Mouse (Mus musculus) kidney, embryonic 14.5 days (tissue): Measurements from ENCODE around the gene Abi3bp. TPM values are rescaled to one million over a fixed set of nuclear protein-coding genes. Genes with fewer than 3 reads are reported as not detected.

Experiments used
- ATAC-seq: fragments of 200-750 bp; cut with Nextera tagmentation; 2 replicates; pipeline ENCODE4 v1.8.0; 2017; ENCODE audit warnings: moderate number of reproducible peaks, mild to moderate bottlenecking, moderate TSS enrichment, moderate library complexity; ENCODE audit not compliant: low FRiP score, low TSS enrichment
- H3K27ac ChIP-seq: fragments of 300-500 bp; sonication (generic); 2 replicates; pipeline ENCODE4 v1.5.1; 2014; ENCODE audit warnings: low read depth, mild to moderate bottlenecking, low read length, moderate library complexity, mixed read lengths
- H3K27me3 ChIP-seq: fragments of 300-500 bp; sonication (generic); 2 replicates; pipeline ENCODE4 v1.6.1; 2014; ENCODE audit warnings: mild to moderate bottlenecking, low read length; ENCODE audit not compliant: control insufficient read depth, insufficient read depth
- H3K36me3 ChIP-seq: fragments of 300-500 bp; sonication (generic); 2 replicates; pipeline ENCODE4 v1.6.1; 2014; ENCODE audit warnings: low read length, mixed read lengths; ENCODE audit not compliant: control insufficient read depth, insufficient read depth
- H3K4me1 ChIP-seq: fragments of 300-500 bp; sonication (generic); 2 replicates; pipeline ENCODE4 v1.6.1; 2014; ENCODE audit warnings: low read length, mixed read lengths; ENCODE audit not compliant: control insufficient read depth, insufficient read depth
- H3K4me2 ChIP-seq: fragments of 300-500 bp; sonication (generic); replicated peaks from 2 replicates; pipeline ENCODE4 v1.6.1; 2014; ENCODE audit warnings: low read depth, mild to moderate bottlenecking, low read length
- H3K4me3 ChIP-seq: fragments of 300-500 bp; sonication (generic); 2 replicates; pipeline ENCODE4 v1.5.1; 2014; ENCODE audit warnings: mild to moderate bottlenecking, low read length
- H3K9ac ChIP-seq: fragments of 300-500 bp; sonication (generic); 2 replicates; pipeline ENCODE4 v1.6.1; 2014; ENCODE audit warnings: low read depth, mild to moderate bottlenecking, low read length, moderate library complexity
- H3K9me3 ChIP-seq: fragments of 300-500 bp; sonication (generic); 2 replicates; pipeline ENCODE4 v1.6.1; 2016; ENCODE audit warnings: low read length; ENCODE audit not compliant: control insufficient read depth
- WGBS: fragments of 180-500 bp; shearing (Covaris S2); extraction: QIAGEN DNeasy Blood & Tissue Kit; methylation state at CpG from one replicate; pipeline ENCODE4 v1.1.7; 2014; 5-methylcytosine and 5-hydroxymethylcytosine counted together
- polyA plus RNA-seq: library from polyadenylated mRNA; unstranded; fragments of >200 nt; fragmentation: Nextera tagmentation; extraction: Ambion mirVana; gene quantifications from 2 replicates; pipeline ENCODE4 v1.2.1, GENCODE M21; 2014

The Abi3bp gene
- polyA plus RNA-seq, 1 experiment from 2014 or later, result 2.5 TPM

- Histone ChIP-seq H3K36me3 (no peaks in the 10 kb centered on the region), H3K9ac (no peak overlapping the region), H3K27ac (no peak overlapping the region), H3K9me3 (no peaks in the 10 kb centered on the region), H3K4me3 (no peak overlapping the region), H3K27me3 (no peaks in the 10 kb centered on the region), H3K4me2 (no peak overlapping the region), H3K4me1 (no peaks in the 10 kb centered on the region)
- 56% methylated on average over 3 of the region's 3 CpGs for WGBS
- ATAC-seq, result no peak
Observed at GRCm38 (mm10) chr16:56500441-56500840, 22.8 kb downstream of the Abi3bp start.

DNA sequence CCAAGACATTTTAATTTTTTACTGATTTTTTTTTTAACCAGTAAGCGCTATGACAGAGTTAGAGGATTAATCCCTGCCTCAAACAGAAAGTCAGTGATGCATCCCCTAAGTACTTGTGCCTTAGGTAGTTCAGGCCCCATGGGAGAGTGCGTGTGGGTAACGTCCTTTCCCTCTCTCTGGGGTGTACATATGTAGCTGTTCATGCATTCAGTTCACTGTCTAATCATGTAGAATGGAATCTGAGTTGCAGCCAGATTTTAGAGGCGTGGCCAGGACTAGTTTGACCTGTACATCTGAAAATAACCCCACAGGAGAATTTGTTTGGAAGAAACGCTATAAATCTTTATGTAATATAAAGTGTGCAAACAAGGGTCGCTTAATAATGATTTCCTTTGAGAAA lies 23.4 kb downstream of the Abi3bp start:
- Histone ChIP-seq H3K4me3 (no peak overlapping the region), H3K4me1 (no peaks in the 10 kb centered on the region), H3K36me3 (no peaks in the 10 kb centered on the region), H3K27ac (no peak overlapping the region), H3K4me2 (no peak overlapping the region), H3K27me3 (no peaks in the 10 kb centered on the region), H3K9me3 (no peaks in the 10 kb centered on the region), H3K9ac (no peak overlapping the region)
- 74% methylated on average over 6 of the region's 6 CpGs for WGBS
- ATAC-seq, result peak; percentile 69

DNA sequence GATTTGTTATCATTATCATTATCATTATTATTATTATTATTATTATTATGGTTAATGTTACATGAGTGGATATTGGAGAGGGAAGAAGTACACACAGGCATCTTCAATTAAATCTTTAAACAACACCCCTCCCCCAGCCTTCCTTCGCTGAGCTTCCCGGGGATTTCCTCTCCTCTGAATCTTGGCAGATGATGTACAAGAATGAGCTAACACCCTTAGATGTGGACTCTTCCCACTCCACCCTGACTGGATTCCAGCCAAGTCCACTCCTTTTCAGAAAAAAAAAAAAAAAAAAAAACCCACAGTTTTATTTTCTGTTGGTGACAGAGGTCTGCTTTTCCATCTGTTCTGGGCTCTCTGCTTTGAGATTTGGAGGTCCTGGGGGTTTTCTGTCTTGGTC lies 23.8 kb downstream of the Abi3bp start:
- no peaks in the 10 kb centered on the region for H3K27me3 ChIP-seq
- peak; percentile 73; the same call in 1 of the 2 replicates for ATAC-seq
- H3K4me1 ChIP-seq, result no peaks in the 10 kb centered on the region
- no peak overlapping the region for H3K9ac ChIP-seq
- 41% methylated on average over 2 of the region's 2 CpGs for WGBS
- H3K36me3 ChIP-seq, result no peaks in the 10 kb centered on the region
- H3K27ac ChIP-seq, result no peak overlapping the region
- H3K9me3 ChIP-seq, result no peaks in the 10 kb centered on the region
- no peak overlapping the region for H3K4me2 ChIP-seq
- H3K4me3 ChIP-seq, result no peak overlapping the region

DNA sequence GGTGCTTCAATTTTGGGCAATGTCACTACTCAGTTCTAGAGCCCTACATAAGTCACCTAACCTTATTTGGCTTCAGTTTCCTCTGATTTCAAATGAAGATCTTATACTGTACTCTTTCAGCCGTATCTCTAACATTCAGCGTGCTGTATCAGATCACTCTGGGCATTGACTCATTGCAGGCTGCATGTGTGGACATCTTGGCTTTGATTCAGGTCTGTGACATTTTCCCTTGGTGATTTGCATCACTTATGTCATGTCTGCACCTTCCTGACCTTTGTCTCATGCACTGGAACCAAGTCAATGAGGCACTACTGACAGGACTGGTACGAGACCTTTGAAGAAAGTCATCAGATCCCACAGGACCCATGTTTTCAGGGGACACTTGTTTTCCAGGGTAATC lies 24.5 kb downstream of the Abi3bp start:
- WGBS, result 75% methylated on average over 3 of the region's 3 CpGs
- Histone ChIP-seq H3K36me3 (no peaks in the 10 kb centered on the region), H3K4me3 (no peak overlapping the region), H3K9ac (no peak overlapping the region), H3K4me2 (no peak overlapping the region), H3K27me3 (no peaks in the 10 kb centered on the region), H3K9me3 (no peaks in the 10 kb centered on the region), H3K4me1 (no peaks in the 10 kb centered on the region), H3K27ac (no peak overlapping the region)
- no peak for ATAC-seq

DNA sequence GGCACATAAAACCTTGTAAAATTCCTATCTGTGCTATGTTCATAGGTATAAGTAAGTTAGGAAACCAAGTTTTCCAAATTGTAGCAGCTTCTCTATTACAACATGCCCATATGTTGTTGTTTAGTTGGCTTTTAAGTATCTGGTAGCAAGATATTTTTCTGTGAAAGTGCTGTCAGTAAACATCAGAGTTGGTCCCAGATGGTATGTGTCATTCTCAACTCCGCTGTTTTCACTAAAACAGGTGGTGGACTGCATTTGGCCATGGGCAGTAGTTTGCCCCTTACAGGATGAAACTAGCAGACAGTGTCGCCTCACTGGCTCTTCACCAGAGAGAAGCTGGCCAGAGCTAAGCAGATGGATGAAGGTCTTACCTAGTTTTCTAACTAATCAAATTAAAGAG lies 26.3 kb downstream of the Abi3bp start:
- no peak overlapping the region for H3K9ac ChIP-seq
- WGBS, result 85% methylated on average over 2 of the region's 2 CpGs
- no peak overlapping the region for H3K27ac ChIP-seq
- no peaks in the 10 kb centered on the region for H3K4me1 ChIP-seq
- no peak overlapping the region for H3K4me3 ChIP-seq
- ATAC-seq, result no peak
- H3K36me3 ChIP-seq, result no peaks in the 10 kb centered on the region
- no peak overlapping the region for H3K4me2 ChIP-seq
- no peaks in the 10 kb centered on the region for H3K27me3 ChIP-seq
- H3K9me3 ChIP-seq, result no peaks in the 10 kb centered on the region

- WGBS, result 92% methylated on average over 9 of the region's 9 CpGs
- H3K27ac ChIP-seq, result no peak overlapping the region
- no peaks in the 10 kb centered on the region for H3K27me3 ChIP-seq
Observed at GRCm38 (mm10) chr16:56518024-56518423, 40.3 kb downstream of the Abi3bp start.

DNA sequence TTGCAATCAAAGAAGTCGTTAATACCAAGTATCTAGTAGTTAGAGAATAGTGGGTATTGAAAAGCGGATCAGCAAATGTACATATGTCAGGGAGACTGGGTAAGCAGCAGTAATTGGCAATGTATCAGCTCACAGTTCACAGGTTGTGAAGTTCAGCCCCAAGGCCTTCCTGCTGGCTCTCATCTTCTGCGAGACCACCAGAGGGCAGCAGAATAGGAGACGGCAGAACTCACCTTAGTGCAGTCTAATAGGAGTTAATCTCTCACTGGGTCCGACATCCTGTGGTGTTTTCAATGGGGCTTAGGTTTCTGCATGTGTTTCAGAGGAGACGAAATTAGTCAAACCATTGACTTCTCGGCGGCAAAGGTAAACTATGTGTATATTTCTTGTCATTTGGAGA lies 46.7 kb downstream of the Abi3bp start:
- Histone ChIP-seq H3K36me3 (no peaks in the 10 kb centered on the region), H3K27ac (no peak overlapping the region), H3K9ac (no peak overlapping the region), H3K4me3 (no peak overlapping the region), H3K9me3 (no peaks in the 10 kb centered on the region), H3K4me2 (no peak overlapping the region), H3K27me3 (no peaks in the 10 kb centered on the region), H3K4me1 (no peaks in the 10 kb centered on the region)
- ATAC-seq, result 0 out of 2 replicates have a peak, but pooled peaks have one; percentile 66
- WGBS, result 39% methylated on average over 8 of the region's 8 CpGs

More at GRCm38 (mm10) chr16:56518024-56518423, 40.3 kb downstream of the Abi3bp start:
- Histone ChIP-seq H3K4me3 (no peak overlapping the region), H3K4me2 (no peak overlapping the region), H3K9me3 (no peaks in the 10 kb centered on the region), H3K36me3 (no peaks in the 10 kb centered on the region), H3K9ac (no peak overlapping the region), H3K4me1 (no peaks in the 10 kb centered on the region)
- no peak for ATAC-seq

DNA sequence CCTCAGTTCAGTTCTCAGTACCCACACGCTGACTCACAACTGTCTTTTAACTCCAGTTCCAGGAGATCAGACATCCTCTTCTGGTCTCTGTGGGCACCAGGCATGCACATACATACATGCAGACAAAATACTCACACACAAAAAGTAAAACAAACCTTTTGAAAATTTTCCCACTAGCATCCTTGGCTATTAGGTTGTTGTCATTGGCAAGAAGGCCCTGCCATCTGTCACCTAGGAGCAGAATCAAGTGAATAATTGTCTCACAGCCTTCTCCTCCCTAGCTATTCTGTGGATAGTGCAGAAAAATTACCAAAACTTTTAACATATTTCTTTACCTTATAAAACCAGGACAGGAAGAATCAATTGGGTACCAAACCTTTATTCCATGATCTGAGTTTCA lies 48.8 kb downstream of the Abi3bp start:
- H3K9me3 ChIP-seq, result no peaks in the 10 kb centered on the region
- 87% methylated on average over 1 of the region's 1 CpGs for WGBS

DNA sequence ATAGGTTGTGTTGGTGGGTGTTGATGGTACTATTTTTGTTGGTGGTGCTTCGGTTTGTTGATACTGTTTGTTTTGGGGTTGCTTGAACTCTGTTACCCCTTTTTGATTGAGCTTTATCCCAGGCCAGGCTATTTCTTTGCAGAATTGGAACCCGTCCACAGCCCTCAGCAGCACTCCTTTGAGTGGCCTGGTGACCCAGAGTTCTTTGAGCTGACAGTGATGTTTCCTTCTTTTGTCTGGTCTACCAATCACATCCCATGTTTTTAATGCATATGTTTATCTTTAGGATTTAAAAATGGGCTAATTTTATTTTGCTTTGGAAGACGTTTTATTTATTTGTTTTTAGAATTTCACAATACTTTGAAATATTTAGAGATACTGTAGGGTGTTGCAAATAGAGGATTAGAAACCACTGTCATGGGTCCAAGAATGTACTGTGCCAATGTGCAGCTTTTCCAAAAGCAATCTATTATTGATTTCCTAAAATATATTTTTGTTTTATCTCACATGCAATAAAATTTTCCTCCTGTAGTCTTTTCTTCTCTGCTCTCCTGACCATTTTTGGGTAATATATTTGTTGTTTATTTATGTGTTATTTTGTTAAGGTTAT lies 50.5 kb downstream of the Abi3bp start:
- no peaks in the 10 kb centered on the region for H3K9me3 ChIP-seq
- 75% methylated on average over 3 of the region's 3 CpGs for WGBS
- no peak for ATAC-seq

More for the DNA sequence above, 48.8 kb downstream of the Abi3bp start:
- ATAC-seq, result no peak
- H3K27me3 ChIP-seq, result no peaks in the 10 kb centered on the region
- H3K36me3 ChIP-seq, result no peaks in the 10 kb centered on the region
- H3K4me3 ChIP-seq, result no peak overlapping the region
- no peaks in the 10 kb centered on the region for H3K4me1 ChIP-seq
- H3K4me2 ChIP-seq, result no peak overlapping the region
- H3K27ac ChIP-seq, result no peak overlapping the region
- H3K9ac ChIP-seq, result no peak overlapping the region

More for the DNA sequence above, 50.5 kb downstream of the Abi3bp start:
- H3K36me3 ChIP-seq, result no peaks in the 10 kb centered on the region
- H3K27ac ChIP-seq, result no peak overlapping the region
- no peaks in the 10 kb centered on the region for H3K4me1 ChIP-seq
- no peak overlapping the region for H3K9ac ChIP-seq
- H3K27me3 ChIP-seq, result no peaks in the 10 kb centered on the region
- no peak overlapping the region for H3K4me3 ChIP-seq
- H3K4me2 ChIP-seq, result no peak overlapping the region
